9 mouse cellular contexts compared by ENCODE assay signal in the genomic region with DNA sequence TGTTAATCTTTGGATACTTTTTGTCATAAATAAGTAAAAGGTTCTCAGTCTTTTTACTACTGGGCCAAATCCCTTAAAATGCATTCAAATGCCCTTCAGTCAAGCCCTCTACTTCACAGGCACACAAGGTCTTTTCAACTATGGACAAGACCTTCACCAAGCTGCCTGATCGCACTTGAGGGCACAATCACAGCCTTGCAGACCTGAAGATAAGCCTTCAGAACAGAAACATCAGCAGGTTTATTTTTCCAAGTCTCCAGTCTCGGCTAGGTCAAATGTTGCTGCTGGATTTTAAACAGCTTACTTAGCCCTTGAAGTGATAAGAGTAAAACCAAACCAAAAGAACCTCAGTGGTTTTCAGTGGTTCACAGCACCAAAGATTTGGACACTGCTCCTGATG. TPM values are rescaled to one million over a fixed set of nuclear protein-coding genes. Genes with fewer than 3 reads are reported as not detected.
DNase-seq lines count a peak whose midpoint lies in the region; ATAC-seq and TF ChIP-seq lines count a peak whose summit lies in the region.
"Had no signal": no experiment of that assay in that cellular context is flagged by ENCODE, and none has a peak within 500 bp of the region (broad histone marks: within the 10 kb centered on the region; RNA-seq: fewer than 3 reads in every experiment).

No protein-coding gene starts in this region.

- DNase-seq in heart, postnatal 10 days: no peak
- DNase-seq in forebrain, embryonic 14.5 days (ENCODE audit: low spot score): no peak
- no peak for DNase-seq in urinary bladder, postnatal 14 days (ENCODE audit: low spot score)
- DNase-seq in frontal cortex, postnatal 14 days (ENCODE audit: low spot score in 2 of 2): no peak

- no peak for TF ChIP-seq CTCF in E14TG2a.4 (conservative IDR thresholded peaks at IDR 0.05; ENCODE audit: low read length)

- 2% methylated on average over 2 of the region's 2 CpGs for WGBS in heart, embryonic 13.5 days
- 35% methylated on average over 2 of the region's 2 CpGs for WGBS in forebrain, embryonic 14.5 days
- WGBS in liver, embryonic 15.5 days (ENCODE audit: insufficient replicate concordance): 10% methylated on average over 2 of the region's 2 CpGs

- ATAC-seq in heart, embryonic 13.5 days (ENCODE audit: extremely low read depth, insufficient number of reproducible peaks, low FRiP score, low TSS enrichment): no peak
- ATAC-seq in forebrain, embryonic 14.5 days: no peak
- ATAC-seq in liver, embryonic 15.5 days (ENCODE audit: insufficient read depth): no peak
- ATAC-seq in frontal cortex, adult (ENCODE audit: low TSS enrichment): no peak

- intact Hi-C loops in heart, postnatal 10 days (cut with DNase I): no loop called here

- peak overlapping the region; percentile 100 for H3K9ac ChIP-seq in heart, embryonic 13.5 days
- H3K9ac ChIP-seq in forebrain, embryonic 14.5 days (ENCODE audit: low read length): peak overlapping the region; percentile 99
- peak overlapping the region; percentile 90; the same call in 1 of the 2 replicates for H3K9ac ChIP-seq in liver, embryonic 15.5 days

- peak overlapping the region; percentile 99 for H3K27ac ChIP-seq in heart, embryonic 13.5 days (replicated peaks)
- H3K27ac ChIP-seq in forebrain, embryonic 14.5 days (ENCODE audit: low read depth, low read length): no peak overlapping the region
- no peak overlapping the region; the same call in 1 of the 2 replicates for H3K27ac ChIP-seq in liver, embryonic 15.5 days (replicated peaks)

- H3K4me1 ChIP-seq in heart, embryonic 13.5 days: peaks cover 50% of the 10 kb centered on the region
- H3K4me1 ChIP-seq in E14TG2a.4 (replicated peaks; ENCODE audit: low read depth, low read length): peaks cover 75% of the 10 kb centered on the region
- peaks cover 15% of the 10 kb centered on the region for H3K4me1 ChIP-seq in forebrain, embryonic 14.5 days (ENCODE audit: control insufficient read depth, insufficient read depth, low read length)
- H3K4me1 ChIP-seq in liver, embryonic 15.5 days (replicated peaks): peaks cover 52% of the 10 kb centered on the region

- no peaks in the 10 kb centered on the region for H3K27me3 ChIP-seq in heart, embryonic 13.5 days (replicated peaks)
- H3K27me3 ChIP-seq in E14TG2a.4 (ENCODE audit: insufficient read depth, low read length): no peaks in the 10 kb centered on the region
- H3K27me3 ChIP-seq in forebrain, embryonic 14.5 days (replicated peaks; ENCODE audit: control insufficient read depth, insufficient read depth, low read length): no peaks in the 10 kb centered on the region
- no peaks in the 10 kb centered on the region for H3K27me3 ChIP-seq in liver, embryonic 15.5 days

- peak overlapping the region; percentile 81 for H3K4me2 ChIP-seq in heart, embryonic 13.5 days
- H3K4me2 ChIP-seq in forebrain, embryonic 14.5 days (ENCODE audit: low read length): peak overlapping the region; percentile 65
- peak overlapping the region; percentile 84 for H3K4me2 ChIP-seq in liver, embryonic 15.5 days

- H3K36me3 ChIP-seq in heart, embryonic 13.5 days: no peaks in the 10 kb centered on the region
- H3K36me3 ChIP-seq in E14TG2a.4 (ENCODE audit: insufficient read depth, low read length): peaks cover 8% of the 10 kb centered on the region; the same call in 1 of the 2 replicates
- no peaks in the 10 kb centered on the region for H3K36me3 ChIP-seq in forebrain, embryonic 14.5 days (ENCODE audit: control insufficient read depth, insufficient read depth, low read length)
- H3K36me3 ChIP-seq in liver, embryonic 15.5 days (replicated peaks): 0 out of 2 replicates have a peak, but pooled peaks cover 4% of the 10 kb centered on the region

- no peaks in the 10 kb centered on the region for H3K9me3 ChIP-seq in heart, embryonic 13.5 days
- no peaks in the 10 kb centered on the region for H3K9me3 ChIP-seq in E14TG2a.4 (ENCODE audit: low read length)
- H3K9me3 ChIP-seq in forebrain, embryonic 14.5 days (replicated peaks; ENCODE audit: control insufficient read depth, low read length): no peaks in the 10 kb centered on the region
- H3K9me3 ChIP-seq in liver, embryonic 15.5 days (replicated peaks): no peaks in the 10 kb centered on the region
- H3K9me3 ChIP-seq: G1E had no signal

- peak overlapping the region; percentile 98 for H3K4me3 ChIP-seq in heart, embryonic 13.5 days
- peak overlapping the region; percentile 100 for H3K4me3 ChIP-seq in E14TG2a.4 (replicated peaks; ENCODE audit: low read length)
- peak overlapping the region; percentile 100 for H3K4me3 ChIP-seq in forebrain, embryonic 14.5 days (ENCODE audit: low read depth, low read length)
- peak overlapping the region; percentile 85 for H3K4me3 ChIP-seq in liver, embryonic 15.5 days (replicated peaks)

RNA-seq across cellular contexts. Expression of gene Raf1, which starts 2.1 kb away (rescaled TPM):
- 85.0 and 85.7 TPM in 2 replicates for polyA plus RNA-seq in heart, embryonic 13.5 days (2015; fragmentation: Nextera tagmentation; extraction: Ambion mirVana)
- total RNA-seq in heart, postnatal 10 days (2021): 100 to 1,000 TPM; 111 to 119 TPM
- polyA plus RNA-seq in forebrain, embryonic 14.5 days (2014; fragmentation: Nextera tagmentation; extraction: Ambion mirVana): 150 and 158 TPM in 2 replicates
- 36.1 and 38.6 TPM in 2 replicates for polyA plus RNA-seq in liver, embryonic 15.5 days (2015; fragmentation: Nextera tagmentation; extraction: Ambion mirVana)
